Mouse (Mus musculus) spleen, postnatal 36 days (tissue): Measurements from ENCODE around the gene Polr1d.

Experiments
- DNase-seq, 2 experiments: peaks; one replicate each; pipeline ENCODE4 v3.0.0; 2022; ENCODE audit warnings: low spot score in 2 of 2, mixed read lengths in 1 of 2

Gene Polr1d

DNA sequence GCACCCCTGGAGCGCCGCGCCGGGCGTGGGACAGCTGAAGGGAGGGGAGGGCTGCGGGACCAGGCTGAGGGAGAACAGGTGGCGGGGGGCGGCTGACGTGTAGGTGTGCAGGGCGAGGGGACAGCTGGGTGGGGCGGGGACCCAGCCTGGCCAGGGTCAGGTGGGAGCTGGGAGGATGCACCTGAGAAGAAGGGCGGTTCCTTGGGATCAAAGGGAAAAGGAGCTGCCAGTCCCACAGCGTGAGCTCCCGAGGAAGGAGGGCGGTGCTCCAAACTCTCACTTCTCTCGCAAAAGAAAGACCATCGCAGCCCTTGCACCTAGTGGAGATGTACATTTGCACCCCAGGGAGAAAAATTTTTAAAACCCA lies at the start of gene Polr1d:
Gene Polr1d (plus strand): TSS at position 252 of the 367 bp plus-strand sequence.
- DNase-seq, result no peak

DNA sequence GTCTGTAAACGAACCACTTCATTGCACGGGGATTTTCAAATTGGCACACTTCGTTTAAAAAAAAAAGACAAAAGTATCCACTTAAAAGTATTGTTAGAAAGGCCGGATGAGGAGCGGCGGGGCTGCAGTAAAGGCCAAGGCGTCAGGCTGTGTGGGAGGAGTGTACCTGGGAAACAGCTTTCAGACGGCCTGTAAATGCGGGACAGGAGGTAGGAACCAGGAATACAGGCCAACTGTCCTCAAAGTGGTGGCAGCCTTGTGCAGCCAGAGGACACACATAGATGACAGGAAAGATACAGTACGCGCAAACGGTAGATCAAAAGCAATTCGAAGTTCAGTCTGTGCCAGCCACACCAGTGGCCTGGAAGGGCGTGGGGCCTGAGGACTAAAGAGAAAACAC lies 45.6 kb upstream of the Polr1d start:
- DNase-seq, result no peak

DNA sequence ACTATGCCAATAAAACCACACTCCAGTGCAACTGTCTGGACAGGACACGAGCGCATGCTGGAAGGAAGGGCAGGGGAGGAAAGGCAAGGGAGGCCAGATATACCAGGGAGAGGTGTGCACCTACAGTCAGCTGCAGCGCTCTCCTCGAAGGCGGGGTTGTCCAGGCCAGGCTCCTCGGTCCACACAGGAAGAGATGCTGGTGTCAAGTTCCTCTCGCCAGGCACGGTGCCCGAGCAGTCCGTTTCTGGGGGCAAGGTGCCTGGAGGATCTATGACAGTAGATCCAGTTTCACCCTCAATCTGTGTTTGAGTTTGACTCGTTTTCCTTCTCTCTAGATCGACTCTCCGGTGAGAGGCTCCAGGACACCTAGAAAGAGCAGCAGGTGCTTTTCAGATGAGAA lies 43.7 kb upstream of the Polr1d start:
- no peak for DNase-seq

DNA sequence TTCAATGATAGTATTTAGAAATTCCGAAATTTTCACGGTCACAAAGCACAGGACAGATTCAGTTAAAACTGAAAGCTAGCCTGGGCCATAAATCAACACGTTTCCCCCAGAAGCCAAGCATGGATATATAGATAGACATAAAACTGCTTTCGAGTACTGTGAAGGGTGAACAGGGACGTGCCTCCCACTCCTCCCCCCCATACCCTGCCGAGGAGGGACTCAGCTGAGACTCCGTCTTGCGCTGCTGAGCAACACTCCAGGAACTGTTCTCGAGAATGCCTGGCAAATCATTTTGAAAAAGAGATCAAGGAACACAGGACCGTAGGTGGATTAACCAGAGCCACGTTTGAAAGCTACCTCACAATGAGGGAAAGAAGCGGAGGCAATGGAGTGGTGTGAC lies 42.6 kb upstream of the Polr1d start:
- no peak for DNase-seq

DNA sequence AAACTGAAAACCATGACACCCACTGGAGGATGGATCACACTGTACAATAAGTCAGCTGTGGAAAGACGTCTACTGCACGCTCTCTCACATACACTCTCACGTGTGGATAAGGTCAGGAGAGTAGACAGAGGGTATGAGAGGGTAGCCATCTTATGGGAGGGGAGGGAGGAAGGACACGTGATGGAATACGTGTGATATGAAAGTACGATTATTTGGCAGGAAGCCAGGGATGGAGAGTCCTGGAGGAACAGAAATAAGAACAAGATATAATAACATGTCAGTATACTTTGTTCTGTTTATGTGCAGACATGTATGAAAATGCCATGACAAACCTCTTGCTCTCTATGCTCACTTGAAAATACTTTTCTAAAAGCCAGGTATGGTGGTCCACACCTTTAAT lies 41.5 kb upstream of the Polr1d start:
- no peak for DNase-seq

DNA sequence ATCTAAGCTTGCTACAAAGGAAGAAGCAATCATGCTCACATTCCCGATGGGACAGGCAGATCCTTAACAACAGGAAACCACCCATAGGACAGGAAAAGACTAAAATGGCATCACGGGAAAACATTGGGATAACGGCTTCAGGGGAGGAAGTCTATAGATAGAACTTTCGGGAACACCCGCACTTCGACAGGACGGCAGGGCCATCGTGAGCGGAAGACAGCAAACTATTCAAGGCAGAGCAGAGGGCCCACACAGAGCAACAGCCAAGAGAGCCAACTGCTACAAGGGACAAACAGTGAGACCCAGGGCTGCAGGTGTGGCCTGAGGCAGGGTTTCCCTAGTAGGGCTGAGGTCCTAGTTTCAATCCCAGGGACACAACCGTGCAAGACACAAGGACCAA lies 40.8 kb upstream of the Polr1d start:
- DNase-seq, result no peak

DNA sequence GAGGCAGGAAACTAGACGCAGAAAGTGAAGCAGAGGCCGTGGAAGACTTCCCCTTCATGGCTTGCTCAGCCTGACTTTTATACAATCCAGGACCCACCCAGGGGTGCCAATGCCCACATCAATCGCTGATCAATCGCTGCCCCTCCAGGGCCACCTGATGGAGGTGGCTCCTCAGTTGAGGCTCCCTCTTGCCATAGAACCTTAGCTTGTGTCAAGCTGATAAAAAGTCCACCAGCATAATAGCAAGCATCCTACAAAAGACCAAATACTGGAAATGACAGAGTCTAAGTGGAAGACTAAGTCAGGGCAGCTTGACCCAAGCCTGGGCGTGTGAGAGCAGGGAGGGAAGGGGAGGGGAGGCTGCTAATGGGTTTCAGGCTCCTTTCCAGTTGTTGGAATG lies 40.2 kb upstream of the Polr1d start:
- DNase-seq, result peak in 1 of 2 experiments; percentile 31

DNA sequence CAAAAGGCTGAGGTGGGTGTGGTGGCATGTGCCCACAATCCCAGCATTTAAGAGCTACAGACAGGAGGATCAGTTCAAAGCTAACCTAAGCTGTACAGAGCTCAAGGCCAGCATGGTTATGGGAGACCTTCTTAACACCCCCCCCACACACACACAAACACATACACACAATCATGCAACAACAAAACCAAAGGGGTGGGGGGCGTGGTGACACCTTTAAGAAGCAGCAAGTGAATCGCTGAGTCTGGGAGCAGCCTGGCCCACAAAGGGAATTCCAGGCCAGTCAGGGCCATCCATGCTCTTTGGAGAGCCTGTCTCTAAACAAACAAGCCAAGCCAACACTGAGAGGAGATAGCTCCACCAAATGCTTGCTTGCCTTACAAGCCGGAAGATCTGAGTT lies 39.2 kb upstream of the Polr1d start:
- no peak for DNase-seq

DNA sequence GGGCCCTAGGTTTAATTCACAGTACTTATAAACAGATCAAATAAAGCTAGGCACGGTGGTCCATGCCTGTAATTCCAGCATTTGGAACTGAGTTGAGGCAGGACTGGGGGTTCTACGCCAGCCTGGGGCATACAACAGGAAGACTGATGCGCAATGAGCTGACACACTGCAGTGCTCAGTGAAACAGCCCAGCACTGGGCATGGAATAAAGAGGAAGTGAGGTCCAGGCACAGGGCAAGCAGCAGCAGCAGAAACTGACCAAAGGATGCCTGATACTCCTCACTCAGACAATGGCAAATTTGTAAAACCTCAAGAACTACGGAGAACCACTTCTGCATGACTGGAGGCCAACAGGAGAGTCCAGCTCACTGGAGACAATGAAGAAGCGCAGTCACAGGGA lies 37.5 kb upstream of the Polr1d start:
- no peak for DNase-seq

DNA sequence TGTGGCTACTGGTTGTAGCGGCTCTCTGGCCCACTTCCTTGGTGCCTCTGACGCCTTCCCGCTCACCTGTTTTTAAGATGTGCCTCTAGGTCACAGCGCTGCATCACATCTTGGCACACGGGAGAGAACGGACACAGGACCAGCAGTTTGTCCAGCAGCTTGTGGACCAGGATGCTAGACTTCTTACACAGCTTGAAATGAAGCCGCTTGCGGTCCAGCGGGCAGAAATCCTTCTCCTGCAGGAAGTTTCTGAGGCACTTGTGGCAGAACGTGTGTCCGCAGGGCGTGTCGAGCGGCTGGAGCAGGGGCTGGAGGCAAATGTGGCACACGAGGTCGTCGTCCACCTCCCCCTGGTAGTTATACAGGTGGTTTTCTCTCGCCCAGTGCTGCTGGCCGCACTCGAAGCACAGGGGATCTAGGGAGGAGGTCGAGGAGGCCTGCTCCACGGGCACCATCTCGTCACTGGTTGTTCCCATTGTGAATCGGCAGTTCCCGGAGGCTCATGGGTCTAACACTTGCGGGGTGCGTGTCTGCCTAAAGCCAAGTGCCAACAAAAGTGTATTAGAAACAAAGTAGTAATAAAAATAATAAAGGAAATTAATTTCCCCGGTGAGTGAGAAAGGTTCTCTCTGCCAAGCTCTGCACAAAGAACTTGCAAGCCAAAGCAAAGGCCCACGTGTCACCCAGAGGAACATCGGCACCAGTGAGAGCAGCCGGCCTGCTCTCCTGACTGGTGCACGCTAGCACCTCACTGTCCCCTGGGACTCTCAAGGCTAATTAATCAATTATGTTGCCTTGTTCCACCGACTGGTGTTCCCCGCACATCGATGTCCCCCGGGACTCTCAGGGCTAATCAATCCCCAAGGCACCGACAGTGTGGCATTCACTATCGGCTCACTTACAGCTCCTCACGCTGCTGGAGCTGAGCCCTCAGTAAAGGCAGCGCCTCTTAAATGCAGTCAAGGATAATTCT lies 34.6 kb upstream of the Polr1d start:
- DNase-seq, result no peak

DNA sequence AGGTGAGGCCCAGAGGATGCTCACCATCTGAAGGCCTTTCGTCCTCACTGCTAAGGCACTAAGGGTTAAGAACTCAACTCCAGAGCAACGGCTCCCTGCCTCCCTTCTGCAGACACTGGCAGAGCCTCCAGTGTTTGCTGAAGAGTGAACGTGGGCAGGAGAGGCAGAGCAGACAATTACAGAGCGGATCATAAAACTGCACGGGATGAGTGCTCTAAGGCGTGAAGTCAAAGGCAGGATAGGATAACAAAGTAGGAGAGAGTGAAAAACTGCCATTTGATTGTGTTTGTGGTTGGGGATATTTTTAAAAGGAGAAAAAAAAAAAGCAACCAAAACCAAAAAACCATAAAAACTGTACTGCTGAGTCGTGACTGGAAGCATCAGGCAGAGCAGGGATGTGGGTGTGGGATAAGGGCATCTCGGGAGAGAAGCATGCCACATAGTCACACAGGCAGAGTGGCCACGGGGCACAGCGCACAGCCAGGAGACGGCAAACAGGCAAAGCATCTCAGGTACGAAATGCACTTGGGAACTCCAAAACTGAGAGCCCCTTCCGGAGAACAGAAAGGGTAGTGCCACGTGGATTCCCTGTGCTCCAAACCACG lies 33.5 kb upstream of the Polr1d start:
- DNase-seq, result no peak

DNA sequence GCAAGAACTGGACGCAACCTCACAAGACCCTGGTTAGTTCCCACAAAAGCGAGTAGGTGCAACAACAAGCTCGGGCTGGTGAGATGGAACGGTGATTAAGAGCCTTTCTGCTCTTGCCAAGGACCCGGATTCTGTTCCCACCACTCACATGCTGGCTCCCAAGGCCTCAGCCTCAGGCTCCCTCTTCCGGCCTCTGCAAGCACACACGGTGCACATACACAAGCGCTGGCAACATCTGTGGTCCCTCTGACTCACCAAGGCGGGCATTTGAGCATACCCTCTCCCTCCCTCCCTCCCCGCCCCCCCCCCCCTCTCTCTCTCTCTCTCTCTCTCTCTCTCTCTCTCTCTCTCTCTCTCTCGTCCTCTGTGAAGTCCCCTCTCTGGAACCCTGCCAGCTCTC lies 31.5 kb upstream of the Polr1d start:
- DNase-seq, result no peak

DNA sequence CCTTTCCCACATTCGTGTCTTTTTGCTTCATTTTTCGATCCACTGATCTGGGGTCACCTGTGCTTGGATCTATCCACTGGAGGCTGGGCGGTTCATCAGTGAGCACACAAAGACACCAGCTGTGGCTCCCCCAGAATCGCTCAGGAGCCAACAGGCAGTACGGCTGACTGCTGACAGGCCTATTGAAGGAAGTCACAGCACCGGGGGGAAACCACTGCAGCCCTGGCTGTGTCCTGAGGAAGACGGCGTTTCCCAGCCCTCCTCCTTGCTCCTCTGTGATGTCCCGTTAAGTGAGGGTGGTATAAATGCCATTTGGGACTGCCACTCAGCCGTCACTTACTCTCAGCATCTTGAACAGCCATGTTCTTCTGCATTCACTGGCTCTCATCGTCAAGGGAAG lies 30.9 kb upstream of the Polr1d start:
- DNase-seq, result peak in 1 of 2 experiments; percentile 27

DNA sequence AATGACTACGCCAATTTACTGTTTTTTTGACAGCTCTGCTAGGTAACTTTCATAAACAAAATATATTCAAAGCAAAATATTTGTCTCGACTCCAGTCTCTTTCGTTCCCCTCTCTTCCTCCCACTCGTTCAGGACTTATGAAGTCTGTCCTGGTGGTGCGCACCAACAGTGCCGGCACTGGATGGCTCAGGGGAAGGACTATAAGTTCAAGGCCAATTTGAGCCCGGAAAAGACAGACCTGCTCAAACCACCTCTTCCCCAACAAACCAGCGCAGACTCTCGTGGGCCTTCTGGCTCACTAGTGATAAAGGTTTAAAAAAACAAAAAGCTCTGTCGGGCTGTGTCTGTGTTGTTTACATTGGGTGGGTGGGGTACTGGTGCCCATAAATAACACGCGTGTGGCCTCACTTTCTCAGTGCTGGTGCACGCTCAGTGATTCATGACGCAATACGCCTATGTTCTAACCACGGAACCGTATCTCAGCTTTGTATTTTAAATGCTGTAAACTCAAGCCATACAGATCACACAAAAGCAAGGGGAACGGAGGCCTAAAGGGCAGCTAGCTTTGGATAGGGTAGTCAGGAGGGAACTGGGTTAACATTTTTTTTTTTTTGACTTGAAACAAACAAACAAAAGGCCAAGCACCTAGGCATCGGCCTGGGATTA lies 27.2 kb upstream of the Polr1d start:
- peak in 1 of 2 experiments; percentile 57 for DNase-seq

DNA sequence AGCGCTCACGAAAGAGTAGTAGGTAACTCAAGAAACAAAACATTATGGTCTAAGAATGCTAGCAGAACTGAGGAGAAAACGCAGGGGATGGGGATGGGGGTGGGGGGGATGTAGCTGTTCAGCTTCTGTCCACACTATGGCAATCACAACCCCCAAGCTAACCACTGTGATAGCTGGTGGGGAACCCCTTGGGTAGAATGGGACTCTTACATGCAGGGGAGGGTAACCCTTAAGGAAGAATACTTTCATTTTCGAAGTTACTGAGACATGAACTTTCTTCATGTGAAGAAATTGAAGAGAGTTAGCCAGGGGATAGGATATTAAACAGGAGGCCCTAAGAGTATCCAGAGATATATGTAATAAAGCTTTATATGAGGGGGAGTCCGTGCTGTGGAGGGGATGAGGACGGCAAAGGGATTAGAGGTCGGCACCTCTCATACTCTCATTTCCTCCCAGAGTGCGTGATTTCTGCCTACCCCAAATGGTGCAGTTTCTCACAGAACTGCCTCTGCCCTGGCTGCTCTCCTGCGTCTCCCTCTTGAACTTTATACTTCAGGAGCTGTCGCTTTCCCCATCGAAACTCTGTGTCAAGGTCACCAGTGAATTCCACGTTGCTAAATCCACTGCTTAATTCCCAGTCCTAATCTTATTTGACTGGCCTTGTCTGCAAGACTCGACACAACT lies 25.9 kb upstream of the Polr1d start:
- DNase-seq, result peak in 1 of 2 experiments; percentile 36

DNA sequence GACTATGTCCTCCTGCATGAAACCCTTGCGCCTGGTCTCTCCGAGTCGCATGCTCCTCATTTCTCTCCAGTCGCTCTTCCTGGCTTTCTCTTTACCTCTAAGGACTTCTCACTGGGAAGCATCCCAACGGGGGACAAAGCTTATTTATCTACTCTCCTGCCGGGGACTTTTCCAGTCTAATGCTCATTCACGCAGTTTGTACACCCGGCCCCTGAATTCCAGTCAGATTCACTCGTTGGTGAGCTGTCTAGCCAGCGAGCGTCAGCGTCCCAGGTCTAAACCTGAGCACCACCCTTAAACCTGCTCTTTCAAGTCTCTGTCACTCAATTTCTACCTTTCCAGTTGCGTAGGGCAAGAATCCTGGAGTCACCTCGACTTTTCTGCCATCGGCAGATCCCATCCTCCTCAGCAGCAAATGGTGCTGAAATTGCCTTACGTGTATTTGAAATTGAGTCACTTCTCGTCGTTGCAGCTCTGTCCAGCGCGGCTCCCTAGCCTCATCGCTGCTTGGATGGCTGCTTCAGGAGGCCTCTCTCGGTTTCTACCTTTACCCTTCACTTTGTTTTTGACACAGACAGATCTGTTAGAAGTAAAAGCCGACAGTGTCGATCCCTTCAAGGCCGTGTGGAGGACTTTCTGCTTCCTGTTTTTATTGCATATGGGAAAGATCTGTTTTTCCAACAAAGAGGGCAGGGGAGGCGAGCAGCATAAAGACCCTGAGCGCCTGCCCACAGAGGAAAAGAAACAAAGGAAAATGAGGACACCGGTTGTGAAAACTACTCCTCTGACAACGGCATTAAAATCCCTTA lies 25.1 kb upstream of the Polr1d start:
- DNase-seq, result no peak

DNA sequence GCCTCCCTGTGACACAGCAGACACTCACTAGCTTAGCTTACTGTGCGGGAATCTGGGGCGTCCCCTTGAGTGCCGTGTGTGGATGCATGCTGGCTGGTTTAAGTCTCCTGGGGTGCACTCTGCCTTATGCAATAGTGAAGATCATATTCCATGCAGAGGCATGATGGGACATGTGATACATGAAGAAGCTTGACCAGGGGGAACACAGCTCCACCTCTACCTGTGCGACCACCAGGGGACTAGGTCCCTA lies 24.6 kb upstream of the Polr1d start:
- no peak for DNase-seq

DNA sequence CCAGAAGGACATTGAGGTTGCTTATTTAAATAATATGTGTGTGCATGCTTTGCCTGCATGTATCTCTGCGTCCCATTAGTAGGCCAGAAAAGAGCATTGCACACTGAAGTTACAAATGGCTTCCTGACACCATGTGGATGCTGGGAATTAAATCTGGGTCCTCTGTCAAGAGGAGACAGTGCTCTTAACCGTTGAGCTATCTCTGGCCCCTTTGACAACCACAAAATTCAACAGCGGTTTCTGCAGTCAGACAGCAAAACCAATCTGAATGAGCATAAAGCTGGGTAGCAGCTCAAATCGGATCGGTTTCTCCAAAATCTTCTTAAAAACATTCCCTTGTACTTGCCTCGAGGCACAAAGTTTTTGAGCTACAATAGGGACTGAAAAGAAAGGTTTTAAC lies 23.8 kb upstream of the Polr1d start:
- DNase-seq, result no peak

DNA sequence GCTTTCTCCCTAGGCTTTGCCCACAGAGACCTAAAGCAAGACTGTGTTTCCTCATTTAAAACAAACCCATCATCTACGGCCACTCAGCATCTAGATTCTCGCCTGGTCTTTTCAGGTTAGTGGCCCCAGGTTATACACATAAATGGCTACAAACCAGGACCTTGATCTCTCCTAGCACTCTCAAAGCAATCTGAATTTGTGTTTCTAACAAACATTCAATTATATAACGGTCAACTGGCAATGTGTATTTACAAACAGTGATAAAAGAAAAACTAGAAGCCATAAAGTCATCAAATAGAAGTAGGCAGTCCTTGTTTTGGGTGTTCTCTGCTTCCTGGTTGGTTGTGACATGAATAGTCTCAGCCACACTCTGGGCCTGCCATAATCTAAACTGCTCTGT lies 23.4 kb upstream of the Polr1d start:
- no peak for DNase-seq

DNA sequence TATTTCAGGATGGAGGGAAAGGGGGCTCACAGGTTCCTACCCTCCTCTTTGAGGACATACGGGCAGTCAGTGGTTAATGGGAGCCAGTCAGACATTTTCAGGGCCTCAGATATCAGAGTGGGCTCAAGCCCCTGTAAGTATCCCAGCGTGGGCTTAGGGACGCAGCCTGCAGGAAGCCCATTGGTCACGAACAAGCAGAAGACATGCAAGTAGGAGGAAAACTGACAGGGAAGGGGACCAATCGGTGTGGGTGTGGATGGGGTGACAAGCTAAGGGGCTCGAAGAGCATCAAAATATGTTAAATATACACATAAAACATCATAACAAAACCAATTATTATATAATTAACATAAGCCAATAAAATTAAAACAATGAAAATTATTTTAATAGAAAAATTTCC lies 22.5 kb upstream of the Polr1d start:
- no peak for DNase-seq

DNA sequence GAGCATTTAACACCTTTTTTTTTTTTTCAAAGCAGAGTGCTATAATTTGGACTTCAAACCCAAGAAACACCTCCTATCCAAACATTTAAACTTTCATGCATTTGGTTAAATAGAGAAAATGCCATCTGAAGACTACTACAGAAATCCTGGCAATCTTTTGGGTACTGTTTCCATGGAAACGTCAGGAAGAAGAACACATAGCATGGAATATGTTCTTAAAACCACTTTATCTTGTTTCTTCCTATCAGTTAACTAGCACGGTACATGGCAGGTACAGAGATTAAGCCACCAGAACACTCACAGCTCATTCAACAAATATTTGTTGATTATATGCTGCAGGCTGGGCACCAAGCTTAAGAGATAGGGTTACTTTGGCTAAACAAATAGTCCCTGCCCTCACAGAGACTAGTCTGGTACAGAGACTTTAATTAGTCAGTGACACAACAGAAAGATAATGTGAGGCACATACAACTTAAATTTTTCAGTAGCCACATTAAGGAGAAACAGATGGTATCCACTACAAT lies 22.0 kb upstream of the Polr1d start:
- DNase-seq, result no peak
